Mouse (Mus musculus) limb, embryonic 12.5 days (tissue): ENCODE measurements around the gene Ctdspl. TPM values are rescaled to one million over a fixed set of nuclear protein-coding genes. Genes with fewer than 3 reads are reported as not detected.

Experiments
- ATAC-seq: fragments of 200-750 bp; cut with Nextera tagmentation; 2 replicates; pipeline ENCODE4 v1.8.0; 2017; ENCODE audit warnings: low read depth, moderate TSS enrichment; ENCODE audit not compliant: insufficient number of reproducible peaks, insufficient read depth, low FRiP score, low TSS enrichment
- H3K27ac ChIP-seq: fragments of 300-500 bp; sonication (generic); 2 replicates; pipeline ENCODE4 v1.5.1; 2016; ENCODE audit warnings: mild to moderate bottlenecking, moderate library complexity
- H3K27me3 ChIP-seq: fragments of 300-500 bp; sonication (generic); 2 replicates; pipeline ENCODE4 v1.6.1; 2016; ENCODE audit warnings: mild to moderate bottlenecking, moderate library complexity
- H3K36me3 ChIP-seq: fragments of 300-500 bp; sonication (generic); 2 replicates; pipeline ENCODE4 v1.6.1; 2016; ENCODE audit warnings: mild to moderate bottlenecking, moderate library complexity
- H3K4me1 ChIP-seq: fragments of 300-500 bp; sonication (generic); replicated peaks from 2 replicates; pipeline ENCODE4 v1.6.1; 2016
- H3K4me2 ChIP-seq: fragments of 300-500 bp; sonication (generic); 2 replicates; pipeline ENCODE4 v1.6.1; 2016; ENCODE audit warnings: mild to moderate bottlenecking, moderate library complexity
- H3K4me3 ChIP-seq: fragments of 300-500 bp; sonication (generic); replicated peaks from 2 replicates; pipeline ENCODE4 v1.5.1; 2016; ENCODE audit warnings: mild to moderate bottlenecking
- H3K9ac ChIP-seq: fragments of 300-500 bp; sonication (generic); replicated peaks from 2 replicates; pipeline ENCODE4 v1.6.1; 2016; ENCODE audit warnings: mild to moderate bottlenecking, moderate library complexity
- H3K9me3 ChIP-seq: fragments of 300-500 bp; sonication (generic); 2 replicates; pipeline ENCODE4 v1.6.1; 2016; ENCODE audit warnings: mild to moderate bottlenecking, moderate library complexity
- WGBS: fragments of 180-500 bp; shearing (Covaris S2); methylation state at CpG from one replicate; pipeline ENCODE4 v1.1.7; 2016; 5-methylcytosine and 5-hydroxymethylcytosine counted together
- polyA plus RNA-seq: library from polyadenylated mRNA; unstranded; fragments of >200 nt; fragmentation: Nextera tagmentation; extraction: Ambion mirVana; gene quantifications from 2 replicates; pipeline ENCODE4 v1.2.1, GENCODE M21; 2016

Ctdspl gene
- polyA plus RNA-seq, 1 experiment from 2014 or later, result 19.2 TPM

GRCm38 (mm10) chr9:119003990-119004702 lies 77.9 kb downstream of the Ctdspl start:
- H3K4me2 ChIP-seq, result no peak overlapping the region
- no peaks in the 10 kb centered on the region for H3K27me3 ChIP-seq
- H3K9me3 ChIP-seq, result no peaks in the 10 kb centered on the region
- ATAC-seq, result no peak
- H3K4me1 ChIP-seq, result peaks cover 55% of the 10 kb centered on the region
- no peak overlapping the region for H3K9ac ChIP-seq
- H3K27ac ChIP-seq, result 0 out of 2 replicates have a peak overlapping the region, but pooled peaks have one; percentile 23
- H3K36me3 ChIP-seq, result no peaks in the 10 kb centered on the region
- WGBS, result 83% methylated on average over 23 of the region's 23 CpGs
- no peak overlapping the region for H3K4me3 ChIP-seq

GRCm38 (mm10) chr9:119004703-119005076 lies 78.4 kb downstream of the Ctdspl start:
- no peak overlapping the region for H3K9ac ChIP-seq
- ATAC-seq, result no peak
- no peak overlapping the region for H3K4me2 ChIP-seq
- 87% methylated on average over 16 of the region's 16 CpGs for WGBS
- no peaks in the 10 kb centered on the region for H3K36me3 ChIP-seq
- peaks cover 56% of the 10 kb centered on the region for H3K4me1 ChIP-seq
- H3K4me3 ChIP-seq, result no peak overlapping the region
- no peaks in the 10 kb centered on the region for H3K27me3 ChIP-seq
- H3K27ac ChIP-seq, result 0 out of 2 replicates have a peak overlapping the region, but pooled peaks have one; percentile 50
- H3K9me3 ChIP-seq, result no peaks in the 10 kb centered on the region

- peaks cover 64% of the 10 kb centered on the region for H3K4me1 ChIP-seq
- WGBS, result 61% methylated on average over 15 of the region's 15 CpGs
Observed at GRCm38 (mm10) chr9:119005303-119006029, 79.2 kb downstream of the Ctdspl start.

GRCm38 (mm10) chr9:119007266-119007665 lies 81.0 kb downstream of the Ctdspl start:
- Histone ChIP-seq H3K4me2 (no peak overlapping the region), H3K36me3 (peaks cover 14% of the 10 kb centered on the region), H3K4me3 (no peak overlapping the region), H3K27me3 (no peaks in the 10 kb centered on the region), H3K4me1 (peaks cover 60% of the 10 kb centered on the region), H3K27ac (peak overlapping the region; percentile 50; the same call in 1 of the 2 replicates), H3K9me3 (no peaks in the 10 kb centered on the region), H3K9ac (no peak overlapping the region)
- ATAC-seq, result no peak
- WGBS, result 86% methylated on average over 10 of the region's 10 CpGs

More at GRCm38 (mm10) chr9:119005303-119006029, 79.2 kb downstream of the Ctdspl start:
- Histone ChIP-seq H3K9me3 (no peaks in the 10 kb centered on the region), H3K9ac (no peak overlapping the region), H3K27ac (0 out of 2 replicates have a peak overlapping the region, but pooled peaks have one; percentile 50), H3K27me3 (no peaks in the 10 kb centered on the region), H3K36me3 (no peaks in the 10 kb centered on the region), H3K4me2 (no peak overlapping the region), H3K4me3 (no peak overlapping the region)
- ATAC-seq, result no peak

GRCm38 (mm10) chr9:119008871-119009270 lies 82.6 kb downstream of the Ctdspl start:
- Histone ChIP-seq H3K9me3 (no peaks in the 10 kb centered on the region), H3K4me1 (peaks cover 45% of the 10 kb centered on the region), H3K4me2 (no peak overlapping the region), H3K9ac (no peak overlapping the region), H3K27ac (no peak overlapping the region), H3K4me3 (no peak overlapping the region), H3K36me3 (peaks cover 29% of the 10 kb centered on the region), H3K27me3 (no peaks in the 10 kb centered on the region)
- 67% methylated on average over 7 of the region's 7 CpGs for WGBS
- no peak for ATAC-seq

GRCm38 (mm10) chr9:119010156-119010710 lies 84.0 kb downstream of the Ctdspl start:
- Histone ChIP-seq H3K27ac (peak overlapping the region; percentile 70), H3K27me3 (no peaks in the 10 kb centered on the region), H3K4me2 (no peak overlapping the region), H3K36me3 (peaks cover 41% of the 10 kb centered on the region), H3K9me3 (no peaks in the 10 kb centered on the region), H3K9ac (no peak overlapping the region), H3K4me3 (no peak overlapping the region), H3K4me1 (peaks cover 31% of the 10 kb centered on the region)
- 66% methylated on average over 13 of the region's 13 CpGs for WGBS
- no peak for ATAC-seq

- Histone ChIP-seq H3K4me1 (peaks cover 13% of the 10 kb centered on the region), H3K27ac (no peak overlapping the region), H3K4me2 (no peak overlapping the region), H3K9me3 (no peaks in the 10 kb centered on the region), H3K36me3 (peaks cover 70% of the 10 kb centered on the region), H3K4me3 (no peak overlapping the region), H3K27me3 (no peaks in the 10 kb centered on the region), H3K9ac (no peak overlapping the region)
- 81% methylated on average over 7 of the region's 7 CpGs for WGBS
- ATAC-seq, result no peak
Observed at GRCm38 (mm10) chr9:119016785-119017507, 90.7 kb downstream of the Ctdspl start.

- H3K4me1 ChIP-seq, result peaks cover 36% of the 10 kb centered on the region
- no peak for ATAC-seq
- no peaks in the 10 kb centered on the region for H3K9me3 ChIP-seq
- H3K36me3 ChIP-seq, result peaks cover 30% of the 10 kb centered on the region
- H3K4me2 ChIP-seq, result no peak overlapping the region
- no peaks in the 10 kb centered on the region for H3K27me3 ChIP-seq
- H3K9ac ChIP-seq, result no peak overlapping the region
- H3K4me3 ChIP-seq, result no peak overlapping the region
- 68% methylated on average over 7 of the region's 7 CpGs for WGBS
- no peak overlapping the region for H3K27ac ChIP-seq
Observed at GRCm38 (mm10) chr9:119021731-119022130, 95.5 kb downstream of the Ctdspl start.

- ATAC-seq, result no peak
- peaks cover 31% of the 10 kb centered on the region for H3K36me3 ChIP-seq
- no peak overlapping the region for H3K4me2 ChIP-seq
- WGBS, result 57% methylated on average over 6 of the region's 6 CpGs
- H3K27ac ChIP-seq, result peak overlapping the region; percentile 66; the same call in 1 of the 2 replicates
- no peaks in the 10 kb centered on the region for H3K27me3 ChIP-seq
- H3K9me3 ChIP-seq, result no peaks in the 10 kb centered on the region
- no peak overlapping the region for H3K9ac ChIP-seq
- H3K4me3 ChIP-seq, result no peak overlapping the region
- H3K4me1 ChIP-seq, result peaks cover 35% of the 10 kb centered on the region
Observed at GRCm38 (mm10) chr9:119025263-119025662, 99.0 kb downstream of the Ctdspl start.

GRCm38 (mm10) chr9:119025832-119026331 lies 99.6 kb downstream of the Ctdspl start:
- Histone ChIP-seq H3K9ac (no peak overlapping the region), H3K4me1 (peaks cover 35% of the 10 kb centered on the region), H3K27ac (peak overlapping the region; percentile 66; the same call in 1 of the 2 replicates), H3K9me3 (no peaks in the 10 kb centered on the region), H3K4me2 (no peak overlapping the region), H3K36me3 (peaks cover 34% of the 10 kb centered on the region), H3K27me3 (no peaks in the 10 kb centered on the region), H3K4me3 (no peak overlapping the region)
- 80% methylated on average over 7 of the region's 7 CpGs for WGBS
- no peak for ATAC-seq
